Mouse (Mus musculus) G1E (cell line): ENCODE measurements around the gene Nrp1.

ENCODE experiments used
- CTCF ChIP-seq: IDR thresholded peaks from 2 replicates; pipeline ENCODE4 v1.5.1; 2012; ENCODE audit warnings: low read depth, low read length, inconsistent platforms, mixed read lengths
- GATA1 ChIP-seq: IDR thresholded peaks from 2 replicates; pipeline ENCODE4 v1.6.1; 2012; ENCODE audit warnings: borderline replicate concordance, low read length, inconsistent platforms, mixed read lengths
- POLR2AphosphoS5 ChIP-seq: IDR thresholded peaks from 2 replicates; pipeline ENCODE4 v1.6.1; 2012; ENCODE audit warnings: low read depth, low read length, inconsistent platforms; ENCODE audit not compliant: insufficient replicate concordance
- TAL1 ChIP-seq: conservative IDR thresholded peaks from 2 replicates; pipeline ENCODE4 v1.6.1; 2012; ENCODE audit warnings: low read depth, low read length, inconsistent platforms, mixed read lengths

- TF ChIP-seq CTCF (no peak), TAL1 (no peak), GATA1 (no peak), POLR2AphosphoS5 (no peak)
These were observed 26.5 kb downstream of the Nrp1 start for GRCm38 (mm10) chr8:128384921-128385332.
